Mouse (Mus musculus): Measurements from ENCODE around the gene Cnn3. TPM values are rescaled to one million over a fixed set of nuclear protein-coding genes. Genes with fewer than 3 reads are reported as not detected.

Cnn3 gene
- total RNA-seq (2023), result 20.2 TPM

DNA sequence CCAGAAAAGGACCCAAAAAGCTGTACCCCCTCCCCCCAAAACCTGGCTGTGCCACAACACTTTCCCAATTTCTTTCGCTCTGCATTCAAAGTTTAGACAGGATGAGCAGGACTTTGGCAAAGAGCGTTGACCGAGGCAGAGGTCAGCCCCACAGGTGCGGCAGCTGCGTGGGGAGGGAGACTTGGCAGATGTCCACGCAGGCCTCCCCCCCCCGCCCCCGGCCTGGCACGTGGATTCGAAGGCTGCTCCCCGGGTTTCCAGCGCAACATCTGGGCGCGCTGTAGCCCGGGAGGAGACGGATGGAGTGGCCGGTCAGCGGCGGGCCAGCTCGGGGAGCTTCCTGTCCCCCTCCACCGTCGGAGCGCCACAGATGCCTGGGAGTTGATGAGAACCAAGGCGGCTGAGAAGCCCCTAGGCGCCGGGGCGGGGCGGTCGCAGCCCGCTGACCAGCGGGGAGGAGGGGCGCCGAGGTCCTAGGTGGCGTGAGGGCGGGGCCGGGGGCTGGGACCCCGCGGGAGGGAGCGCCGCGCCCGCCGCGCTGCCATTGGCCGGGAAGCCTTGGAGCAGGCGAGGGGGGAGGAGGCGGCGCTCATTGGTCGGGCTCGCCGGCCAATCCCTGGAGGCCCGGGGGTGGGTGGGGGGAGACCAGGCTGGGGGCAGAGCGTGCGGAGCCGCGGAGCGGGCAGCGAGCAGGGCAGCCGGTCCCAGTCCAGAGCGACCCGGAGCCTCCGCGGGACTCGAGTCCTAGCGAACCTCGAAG lies at the start of gene Cnn3:
TSS of gene Cnn3 (plus strand) at position 637 of the 760 bp plus-strand sequence.

Other genes starting within 250 kb of the Cnn3 start
- gene Tmem56, start 143.4 kb upstream of the Cnn3 start, total RNA-seq (2023), result not detected
- 7.7 TPM for gene Alg14, start 134.7 kb upstream of the Cnn3 start, total RNA-seq (2023)
- gene Slc44a3, start 105.9 kb downstream of the Cnn3 start, total RNA-seq (2023), result not detected
- gene 4930432M17Rik, start 244.3 kb downstream of the Cnn3 start, total RNA-seq (2023), result not detected